Mouse (Mus musculus) cerebellum, adult 8-10 months (tissue): Measurements from ENCODE around the gene Snx11.
"Not testable (repeated sequence)": the region's sequence is repeated elsewhere in the genome, so short reads cannot be mapped to it uniquely, and the experiment has no call there.

Experiments used
- DNase-seq: peaks from one replicate; pipeline ENCODE4 v3.0.0; 2022

Snx11 gene

DNA sequence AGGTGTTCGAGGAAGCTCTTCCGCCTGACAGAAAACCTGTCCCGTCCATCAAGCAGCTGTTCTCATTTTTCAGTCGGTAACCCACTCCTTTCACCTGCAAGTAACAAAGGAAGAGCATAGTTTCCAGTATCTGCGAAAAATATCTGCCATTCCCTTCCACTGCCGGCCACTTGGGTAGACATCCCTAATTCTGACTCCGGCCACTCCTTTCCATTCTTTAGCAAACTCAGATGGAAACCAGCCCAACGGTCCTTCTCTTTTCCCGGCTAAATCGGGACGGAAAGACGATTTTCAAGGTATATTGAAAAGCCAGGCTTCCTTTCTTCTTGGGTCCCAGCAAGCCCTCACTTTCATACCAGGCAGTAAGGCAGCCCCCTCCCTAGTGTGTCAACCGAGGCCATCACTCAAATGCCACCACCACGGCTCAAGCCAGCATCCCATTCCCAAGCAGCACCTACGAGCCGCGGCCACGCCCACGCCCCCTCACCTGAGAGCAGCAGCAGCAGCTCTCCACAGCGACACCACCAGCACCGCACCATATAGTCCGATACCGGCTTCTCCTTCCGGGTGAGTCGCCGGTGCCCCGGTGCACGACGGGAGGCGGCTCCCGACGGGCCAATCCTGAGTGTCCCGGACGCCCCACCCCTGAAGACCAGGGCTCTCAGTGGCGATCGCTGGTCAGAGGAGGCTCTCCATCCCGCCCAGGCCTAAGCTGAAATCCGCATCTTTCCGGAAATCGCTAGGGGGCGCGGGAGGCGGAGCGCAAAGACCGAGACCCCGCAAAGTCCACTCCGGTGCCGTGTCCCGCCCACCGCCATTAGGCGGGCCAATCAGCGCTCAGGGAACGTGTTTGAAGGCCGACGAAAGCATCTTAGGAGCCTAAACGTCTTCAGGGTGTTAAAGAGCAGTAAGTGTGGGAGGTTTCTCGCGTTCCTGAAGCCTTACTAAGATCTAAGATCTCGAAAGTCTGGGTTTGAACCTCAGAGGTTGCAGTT, at the start of gene Snx11:
Gene Snx11, minus strand, starts transcription at position 592 of the 995 bp plus-strand sequence.
- peak; percentile 100 for DNase-seq

DNA sequence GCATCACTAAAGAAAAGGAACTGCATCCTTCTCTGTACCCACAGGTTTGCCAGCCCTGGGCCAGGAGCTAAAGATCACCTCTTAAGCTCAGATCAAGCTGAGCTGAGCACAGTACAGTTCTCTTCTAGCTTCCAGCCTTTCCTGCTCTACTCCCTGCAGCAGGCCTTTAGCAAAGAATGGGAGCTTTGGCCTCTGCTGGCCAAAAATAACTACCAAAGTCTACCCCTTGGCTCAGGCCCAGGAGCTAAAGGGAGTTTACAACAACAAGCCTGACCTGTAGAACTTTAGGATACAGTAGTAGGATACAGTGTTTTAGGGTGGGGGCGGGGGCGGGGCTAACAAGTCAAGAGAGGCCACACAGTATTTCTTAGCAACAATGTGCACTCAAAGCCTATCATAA, 49.1 kb upstream of the Snx11 start:
- no peak for DNase-seq

DNA sequence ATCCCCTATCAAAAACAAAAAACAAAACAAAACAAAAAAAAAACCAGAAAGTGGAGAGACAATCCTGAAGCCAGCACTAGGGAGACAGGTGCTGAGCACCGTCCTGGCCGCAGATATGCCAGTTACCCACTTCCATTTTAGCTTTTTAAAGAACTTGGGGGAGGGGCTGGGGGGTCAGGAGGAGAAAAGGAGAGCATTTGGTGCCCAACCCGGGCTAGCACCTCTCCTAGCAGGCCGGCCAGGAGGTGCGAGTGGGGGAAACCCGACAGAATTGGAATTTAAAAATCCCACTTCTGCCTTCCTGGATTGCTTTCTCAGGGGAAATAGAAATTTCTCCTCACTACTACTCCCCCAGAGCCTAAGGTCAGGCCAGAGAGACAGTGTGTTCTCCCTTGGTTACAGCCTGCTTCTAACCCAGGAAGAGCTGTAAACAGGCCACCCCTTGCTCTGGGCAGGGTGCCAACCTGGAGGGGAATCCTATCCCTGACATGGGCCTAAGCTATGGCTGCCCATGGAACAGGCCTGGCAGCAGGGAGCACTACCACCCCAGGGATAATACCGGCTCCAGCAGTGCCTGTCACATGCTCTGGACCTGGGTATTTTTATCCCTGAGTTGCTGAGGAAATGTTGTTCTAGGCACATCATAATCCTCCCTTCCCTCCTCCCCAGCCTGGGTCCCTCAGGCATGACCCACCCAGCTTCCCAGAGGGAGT, 47.6 kb upstream of the Snx11 start:
- DNase-seq, result peak; percentile 56

- DNase-seq, result peak; percentile 80
Measured at GRCm38 (mm10) chr11:96823880-96824782, 46.8 kb upstream of the Snx11 start.

- DNase-seq, result peak; percentile 50
Measured at GRCm38 (mm10) chr11:96823471-96823837, 46.1 kb upstream of the Snx11 start.

GRCm38 (mm10) chr11:96822675-96823470, 45.5 kb upstream of the Snx11 start:
- DNase-seq, result no peak

GRCm38 (mm10) chr11:96821956-96822355, 44.6 kb upstream of the Snx11 start:
- DNase-seq, result no peak

- no peak for DNase-seq
Measured at GRCm38 (mm10) chr11:96818128-96818710, 40.9 kb upstream of the Snx11 start.

DNA sequence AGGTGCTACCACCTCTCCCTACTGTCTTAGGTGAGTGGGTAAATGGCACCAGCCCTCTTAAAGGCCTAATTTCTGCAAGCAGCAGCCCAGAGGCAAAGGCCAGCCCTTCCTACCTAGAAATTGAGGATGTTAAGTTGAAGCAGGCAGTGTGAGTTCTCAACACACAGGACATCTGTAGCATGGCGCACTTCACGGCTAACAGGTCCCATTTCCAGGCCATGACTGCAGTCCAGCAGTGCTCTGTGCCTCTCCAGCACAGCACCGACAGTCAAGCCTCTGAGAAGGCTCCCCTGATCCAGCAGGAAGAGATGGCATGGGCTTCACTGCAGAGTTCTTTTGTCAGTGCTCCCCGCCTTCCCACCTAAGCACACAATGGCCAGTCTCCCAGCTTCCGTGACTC, 39.6 kb upstream of the Snx11 start:
- no peak for DNase-seq

DNA sequence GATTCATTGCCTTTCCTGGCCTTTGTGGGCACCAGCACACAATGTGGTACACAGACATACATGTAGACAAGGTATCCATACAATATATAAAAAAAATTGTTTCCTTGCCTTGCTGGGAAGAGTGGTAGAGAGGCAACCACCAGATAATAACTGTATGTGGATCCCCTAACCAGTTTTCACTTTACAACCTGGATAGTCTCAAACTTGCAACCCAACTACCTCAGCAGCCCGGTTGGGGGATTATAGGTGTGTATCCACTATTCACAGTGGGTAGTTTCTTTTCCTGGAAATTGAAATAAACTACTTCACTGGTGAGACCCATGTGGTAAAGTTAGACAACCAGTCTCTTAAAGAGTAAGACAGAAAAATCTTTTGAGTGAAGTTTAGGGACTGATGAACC, 39.1 kb upstream of the Snx11 start:
- DNase-seq, result no peak

GRCm38 (mm10) chr11:96815895-96816294, 38.5 kb upstream of the Snx11 start:
- no peak for DNase-seq

GRCm38 (mm10) chr11:96814443-96814842, 37.1 kb upstream of the Snx11 start:
- no peak for DNase-seq

GRCm38 (mm10) chr11:96813920-96814319, 36.6 kb upstream of the Snx11 start:
- no peak for DNase-seq

DNA sequence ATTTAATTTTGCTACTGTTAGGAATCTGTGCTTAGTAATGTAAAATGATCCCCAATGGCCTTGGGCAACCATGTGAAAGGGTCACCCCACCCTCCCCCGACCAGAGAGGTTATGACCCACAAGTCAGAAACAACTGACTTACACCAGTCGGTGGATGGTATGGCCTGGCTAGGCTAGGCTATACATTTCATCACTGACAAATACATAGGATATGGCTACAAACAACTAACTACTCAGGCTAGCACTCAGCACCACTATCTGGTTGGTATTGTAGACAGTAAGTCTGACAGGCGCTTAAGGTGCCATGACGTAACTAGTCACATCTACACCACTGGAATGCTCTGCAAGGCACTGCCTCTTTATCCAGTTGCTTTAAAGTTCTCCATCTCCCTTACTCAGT, 36.1 kb upstream of the Snx11 start:
- DNase-seq, result no peak

DNA sequence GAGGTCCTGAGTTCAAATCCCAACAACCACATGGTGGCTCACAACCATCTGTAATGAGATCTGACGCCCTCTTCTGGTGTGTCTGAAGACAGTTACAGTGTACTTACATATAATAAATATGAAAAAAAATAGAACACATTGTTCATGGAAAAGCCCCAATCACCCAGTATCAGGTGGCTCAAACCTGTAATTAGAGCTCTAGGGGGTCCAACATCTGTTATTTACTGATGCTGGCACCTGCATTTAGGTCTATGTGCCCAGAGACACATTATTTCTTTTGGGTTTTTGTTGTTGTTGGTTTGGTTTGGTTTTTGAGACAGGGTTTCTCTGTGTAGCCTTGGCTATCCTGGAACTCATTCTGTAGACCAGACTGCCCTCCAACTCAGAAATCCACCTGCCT, 33.8 kb upstream of the Snx11 start:
- DNase-seq, result not testable (repeated sequence)

- no peak for DNase-seq
Measured at GRCm38 (mm10) chr11:96809562-96810235, 32.3 kb upstream of the Snx11 start.

- DNase-seq, result no peak
Measured at GRCm38 (mm10) chr11:96808066-96808465, 30.7 kb upstream of the Snx11 start.

- DNase-seq, result no peak
Measured at GRCm38 (mm10) chr11:96805606-96806005, 28.2 kb upstream of the Snx11 start.

DNA sequence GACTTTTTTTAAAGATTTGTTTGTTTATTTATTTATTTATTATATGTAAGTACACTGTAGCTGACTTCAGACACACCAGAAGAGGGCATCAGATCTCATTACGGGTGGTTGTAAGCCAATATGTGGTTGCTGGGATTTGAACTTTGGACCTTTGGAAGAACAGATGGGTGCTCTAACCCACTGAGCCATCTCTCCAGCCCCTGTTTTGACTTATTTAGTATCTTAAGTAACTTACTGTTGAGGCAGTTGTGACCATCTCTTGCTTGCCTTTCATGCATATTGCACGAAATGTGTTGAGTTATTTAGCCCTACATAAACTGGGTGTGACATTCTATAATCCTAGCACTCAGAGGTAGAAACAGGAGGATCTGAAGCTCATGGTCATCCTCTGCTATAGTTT, 22.2 kb upstream of the Snx11 start:
- DNase-seq, result no peak

- DNase-seq, result no peak
Measured at GRCm38 (mm10) chr11:96796586-96796985, 19.2 kb upstream of the Snx11 start.

DNA sequence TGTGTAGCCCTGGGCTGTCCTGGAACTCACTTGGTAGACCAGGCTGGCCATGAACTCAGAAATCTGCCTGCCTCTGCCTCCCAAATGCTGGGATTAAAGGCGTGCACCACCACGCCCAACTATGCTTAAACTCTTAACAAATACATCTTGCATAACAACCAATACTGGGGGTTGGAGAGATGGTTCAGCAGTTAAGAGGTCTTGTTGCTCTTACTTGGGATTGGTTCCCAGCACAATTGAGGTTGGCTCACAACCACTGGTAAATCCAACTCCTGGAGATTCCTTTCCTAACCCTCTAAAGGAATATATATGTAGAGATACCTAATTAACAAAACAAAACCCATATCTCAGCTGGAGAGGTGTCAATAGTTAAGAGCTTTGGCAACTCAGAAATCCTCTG, 18.7 kb upstream of the Snx11 start:
- DNase-seq, result no peak
